Mouse (Mus musculus): ENCODE measurements around the gene Ypel1. TPM values are rescaled to one million over a fixed set of nuclear protein-coding genes. Genes with fewer than 3 reads are reported as not detected.
A peak's percentile ranks its signal among the peaks of the same experiment; 100 is the strongest.

Ypel1 gene
- polyA plus RNA-seq, 1 experiment from 2014 or later, result 118 TPM

DNA sequence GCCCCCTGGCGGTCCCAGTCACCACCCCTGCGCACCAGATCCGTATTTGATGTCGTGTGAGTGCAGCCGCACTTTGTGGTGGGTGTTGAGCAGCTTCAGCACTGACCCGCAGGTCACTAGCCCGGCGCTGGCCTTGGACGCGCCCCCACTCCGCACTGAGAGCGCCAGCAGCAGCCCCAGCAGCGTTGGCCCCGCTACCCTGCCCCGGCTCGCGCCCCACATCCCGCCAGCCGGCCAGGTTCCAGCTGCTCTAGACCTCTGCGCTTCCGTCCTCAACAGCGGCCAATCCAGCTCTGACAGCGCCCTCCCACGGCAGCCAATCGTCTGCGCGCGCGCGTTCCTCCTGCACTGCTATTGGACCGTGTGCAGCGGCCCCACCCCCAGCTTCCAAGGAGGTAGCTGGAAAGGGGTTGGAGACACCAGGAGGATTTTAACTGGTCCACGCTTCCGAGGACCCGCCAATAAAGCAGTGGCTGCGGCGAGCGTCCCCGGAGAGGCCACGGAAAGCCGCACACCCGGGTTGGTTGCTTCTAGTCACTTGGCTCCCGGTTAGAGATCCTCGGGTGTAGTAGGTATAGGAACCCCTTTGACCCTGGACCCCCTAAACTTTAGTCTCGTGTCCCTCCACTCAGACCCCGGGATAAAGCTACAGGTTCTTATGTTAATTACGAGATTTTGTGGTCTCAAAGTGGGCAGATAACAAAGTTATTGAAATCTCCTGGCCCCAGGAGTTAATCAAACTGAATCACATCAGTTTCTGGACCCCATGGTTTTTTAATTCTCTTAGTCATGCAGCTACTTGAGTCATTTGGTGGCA, 62.8 kb downstream of the Ypel1 start, which contains the start of gene Sdf2l1:
Sdf2l1 (minus strand) TSS at position 295 of the 817 bp plus-strand sequence.
- H3K27ac ChIP-seq, result peak within 1 kb of the TSS; percentile 80
- peak within 1 kb of the TSS; percentile 72 for H3K9ac ChIP-seq
- no peaks in the 10 kb centered on the region for H3K36me3 ChIP-seq (replicated peaks; ENCODE audit: control insufficient read depth, insufficient read depth)
- peaks cover 14% of the 10 kb centered on the region for H3K4me1 ChIP-seq (replicated peaks; ENCODE audit: control insufficient read depth, insufficient read depth, low read length)
- H3K9me3 ChIP-seq (ENCODE audit: control insufficient read depth, low read length), result no peaks in the 10 kb centered on the region
- under 1% methylated on average over 46 of the region's 47 CpGs for WGBS
- peak within 1 kb of the TSS; percentile 79 for H3K4me3 ChIP-seq (replicated peaks; ENCODE audit: low read length)
- H3K4me2 ChIP-seq (replicated peaks), result peak within 1 kb of the TSS; percentile 74
- peak; percentile 99 for ATAC-seq (ENCODE audit: low FRiP score)
- peak; percentile 98 for DNase-seq (ENCODE audit: low spot score)
- no peaks in the 10 kb centered on the region for H3K27me3 ChIP-seq (ENCODE audit: control insufficient read depth, insufficient read depth, low read length)

DNA sequence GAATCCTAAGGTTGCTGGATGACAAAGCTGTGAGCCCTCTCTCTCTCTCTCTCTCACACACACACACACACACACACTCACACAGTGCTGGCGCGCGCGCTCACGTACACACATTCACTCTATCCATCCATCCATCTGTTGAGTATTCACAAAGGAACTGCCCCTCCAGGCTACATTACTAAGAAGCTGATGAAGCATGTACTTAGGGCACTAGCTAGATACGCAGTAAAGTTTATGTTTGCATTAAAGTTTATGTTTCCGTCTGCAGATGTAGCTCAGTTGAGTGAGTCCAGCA, 63.4 kb downstream of the Ypel1 start:
- H3K4me1 ChIP-seq (replicated peaks; ENCODE audit: control insufficient read depth, insufficient read depth, low read length), result peaks cover 14% of the 10 kb centered on the region
- H3K9ac ChIP-seq, result peak overlapping the region; percentile 52; the same call in 1 of the 2 replicates
- H3K27ac ChIP-seq, result no peak overlapping the region
- H3K27me3 ChIP-seq (ENCODE audit: control insufficient read depth, insufficient read depth, low read length), result no peaks in the 10 kb centered on the region
- DNase-seq (ENCODE audit: low spot score), result no peak
- ATAC-seq (ENCODE audit: low FRiP score), result no peak
- H3K4me2 ChIP-seq (replicated peaks), result peak overlapping the region; percentile 74
- no peaks in the 10 kb centered on the region for H3K9me3 ChIP-seq (ENCODE audit: control insufficient read depth, low read length)
- H3K36me3 ChIP-seq (replicated peaks; ENCODE audit: control insufficient read depth, insufficient read depth), result no peaks in the 10 kb centered on the region
- H3K4me3 ChIP-seq (replicated peaks; ENCODE audit: low read length), result peak overlapping the region; percentile 79
- 36% methylated on average over 7 of the region's 7 CpGs for WGBS

MicroRNA genes within 50 kb of the gene (microRNA counts, 519-probe panel; counts per million panel counts)
- microRNA mmu-miR-130b (5,802 counts per million, percentile 73 among the panel's probes with 10 or more counts), microRNA mmu-miR-301b (4,076 counts per million, percentile 29 among the panel's probes with 10 or more counts)

Small RNAs within 50 kb of the gene (microRNA-seq; reads per million reads assigned to microRNA genes)
- 4,257 reads per million, percentile 90 among the genes with 10 or more reads in this experiment for gene Mir130b
- gene Mir301b, result 158 reads per million, percentile 56 among the genes with 10 or more reads in this experiment

Other genes starting within 250 kb of the Ypel1 start
- gene Spag6l, start 240.2 kb upstream of the Ypel1 start, polyA plus RNA-seq (2014; fragmentation: Nextera tagmentation; extraction: Ambion mirVana), result 18.3 and 21.6 TPM in 2 replicates
- not detected in 2 replicates for gene Igll1, start 205.7 kb upstream of the Ypel1 start, polyA plus RNA-seq (2014; fragmentation: Nextera tagmentation; extraction: Ambion mirVana)
- 63.5 and 77.7 TPM in 2 replicates for gene Top3b, start 199.0 kb upstream of the Ypel1 start, polyA plus RNA-seq (2014; fragmentation: Nextera tagmentation; extraction: Ambion mirVana)
- gene Vpreb1, start 198.9 kb upstream of the Ypel1 start, polyA plus RNA-seq (2014; fragmentation: Nextera tagmentation; extraction: Ambion mirVana), result 0.80 TPM in 1 of 2 replicates, not detected in the other
- 20.3 and 22.1 TPM in 2 replicates for gene Ppm1f, start 173.2 kb upstream of the Ypel1 start, polyA plus RNA-seq (2014; fragmentation: Nextera tagmentation; extraction: Ambion mirVana)
- 223 and 236 TPM in 2 replicates for gene Mapk1, start 86.3 kb upstream of the Ypel1 start, polyA plus RNA-seq (2014; fragmentation: Nextera tagmentation; extraction: Ambion mirVana)
- 128 and 136 TPM in 2 replicates for gene Ppil2, start 41.6 kb downstream of the Ypel1 start, polyA plus RNA-seq (2014; fragmentation: Nextera tagmentation; extraction: Ambion mirVana)
- gene 2610318N02Rik, start 55.5 kb downstream of the Ypel1 start, polyA plus RNA-seq (2014; fragmentation: Nextera tagmentation; extraction: Ambion mirVana), result 11.8 and 11.9 TPM in 2 replicates
- 24.5 and 25.9 TPM in 2 replicates for gene Sdf2l1, start 62.7 kb downstream of the Ypel1 start, polyA plus RNA-seq (2014; fragmentation: Nextera tagmentation; extraction: Ambion mirVana)
- 47.5 and 49.2 TPM in 2 replicates for gene Ydjc, start 74.9 kb downstream of the Ypel1 start, polyA plus RNA-seq (2014; fragmentation: Nextera tagmentation; extraction: Ambion mirVana)
- 3.6 and 3.7 TPM in 2 replicates for gene Ccdc116, start 77.5 kb downstream of the Ypel1 start, polyA plus RNA-seq (2014; fragmentation: Nextera tagmentation; extraction: Ambion mirVana)
- gene Ube2l3, start 133.0 kb downstream of the Ypel1 start, polyA plus RNA-seq (2014; fragmentation: Nextera tagmentation; extraction: Ambion mirVana), result 278 and 290 TPM in 2 replicates
- 2.0 and 2.2 TPM in 2 replicates for gene Rimbp3, start 138.9 kb downstream of the Ypel1 start, polyA plus RNA-seq (2014; fragmentation: Nextera tagmentation; extraction: Ambion mirVana)
- gene Hic2, start 163.9 kb downstream of the Ypel1 start, polyA plus RNA-seq (2014; fragmentation: Nextera tagmentation; extraction: Ambion mirVana), result 5.1 and 5.5 TPM in 2 replicates
- gene Tmem191c, start 206.4 kb downstream of the Ypel1 start, polyA plus RNA-seq (2014; fragmentation: Nextera tagmentation; extraction: Ambion mirVana), result 36.6 and 45.7 TPM in 2 replicates

Data from hindbrain, embryonic 14.5 days (tissue).